Mouse (Mus musculus) embryonic fibroblast, embryonic 13.5 days (primary cell): ENCODE results near the gene Cd3g.

Source experiments
- CTCF ChIP-seq: IDR thresholded peaks from 2 replicates; pipeline ENCODE4 v1.5.1; 2011; ENCODE audit warnings: mild to moderate bottlenecking, control low read depth, low read length, moderate library complexity, borderline replicate concordance; ENCODE audit not compliant: insufficient read depth
- POLR2A ChIP-seq: IDR thresholded peaks from 2 replicates; pipeline ENCODE4 v1.6.1; 2011; ENCODE audit warnings: low read depth, mild to moderate bottlenecking, control low read depth, low read length, moderate library complexity

DNA sequence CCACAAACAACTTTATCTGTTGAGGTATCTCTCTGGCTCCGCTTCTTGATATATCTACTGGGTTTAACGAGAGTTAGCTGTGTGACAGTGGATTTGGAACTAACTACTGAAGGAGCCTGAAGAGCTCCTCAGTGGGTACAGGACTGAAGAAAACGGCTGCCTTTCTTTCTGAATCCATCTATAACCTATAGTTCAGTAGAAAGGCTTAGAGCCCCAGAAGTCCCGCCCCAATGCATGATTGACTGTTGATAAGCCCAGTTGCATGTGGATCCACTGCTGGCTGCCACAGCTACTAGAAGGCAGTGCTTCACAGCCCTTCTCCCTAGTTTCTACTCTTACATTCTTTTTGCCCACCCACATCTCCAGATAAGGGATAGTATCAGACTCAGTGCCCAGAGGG is 30.2 kb upstream of the Cd3g start:
- no peak for TF ChIP-seq CTCF
- no peak for TF ChIP-seq POLR2A
